Mouse (Mus musculus) heart, postnatal 0 days (tissue): ENCODE results near the gene Icos.

Source experiments
- CTCF ChIP-seq: IDR thresholded peaks from 2 replicates; pipeline ENCODE4 v1.5.1; 2016; ENCODE audit warnings: antibody characterized with exemption, control low read depth, low read depth
- EP300 ChIP-seq: IDR thresholded peaks from 2 replicates; pipeline ENCODE4 v1.6.1; 2016; ENCODE audit warnings: antibody characterized with exemption, low read depth

DNA sequence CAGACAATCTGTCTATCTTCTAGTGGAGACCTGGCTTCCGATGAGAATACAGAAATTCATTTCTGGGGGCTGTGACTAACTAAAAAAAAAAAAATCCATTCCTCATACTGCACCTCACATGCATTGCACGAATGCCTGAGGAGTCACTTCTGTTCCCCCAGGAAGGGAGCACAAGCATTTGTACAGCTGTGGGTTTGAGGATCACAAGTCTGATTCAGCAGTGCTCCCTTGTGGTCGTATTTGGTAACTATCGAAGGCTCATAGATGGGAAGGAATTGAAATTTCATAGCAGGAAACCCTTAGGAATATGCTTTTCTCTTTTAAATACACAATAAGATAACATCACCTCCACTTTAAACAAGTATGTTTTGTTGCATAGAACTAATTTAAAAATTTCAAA lies 16.6 kb upstream of the Icos start:
- peak; percentile 84 for TF ChIP-seq CTCF
- no peak for TF ChIP-seq EP300
